Mouse (Mus musculus) left cerebral cortex, postnatal 4 days (tissue): ENCODE results near the gene Klra2. TPM values are rescaled to one million over a fixed set of nuclear protein-coding genes. Genes with fewer than 3 reads are reported as not detected.
"Not testable (repeated sequence)": the region's sequence is repeated elsewhere in the genome, so short reads cannot be mapped to it uniquely, and the experiment has no call there.

Experiments used
- DNase-seq: peaks from one replicate; pipeline ENCODE4 v3.0.0-alpha.2; 2022
- intact Hi-C: fragments of 180-260 bp; cut with DNase I; formaldehyde crosslinking; loops from one replicate; pipeline ENCODE4 v1.15.1; 2025
- total RNA-seq, 2 experiments: library from RNA; stranded (reverse); gene quantifications; 2 replicates each; pipeline ENCODE4 v1.2.3; 2021

Gene Klra2
- under 1 TPM in 1 of 2 experiments, not detected in 1; 0.32 TPM for total RNA-seq

- intact Hi-C loops, result no loop called here
- no peak for DNase-seq
Measured at GRCm38 (mm10) chr6:131247206-131247605, at the start of gene Klra2. Gene Klra2 (minus strand): TSS chr6:131247362.

GRCm38 (mm10) chr6:131294435-131295112 is 47.4 kb upstream of the Klra2 start:
- intact Hi-C loops, result no loop called here
- DNase-seq, result no peak

DNA sequence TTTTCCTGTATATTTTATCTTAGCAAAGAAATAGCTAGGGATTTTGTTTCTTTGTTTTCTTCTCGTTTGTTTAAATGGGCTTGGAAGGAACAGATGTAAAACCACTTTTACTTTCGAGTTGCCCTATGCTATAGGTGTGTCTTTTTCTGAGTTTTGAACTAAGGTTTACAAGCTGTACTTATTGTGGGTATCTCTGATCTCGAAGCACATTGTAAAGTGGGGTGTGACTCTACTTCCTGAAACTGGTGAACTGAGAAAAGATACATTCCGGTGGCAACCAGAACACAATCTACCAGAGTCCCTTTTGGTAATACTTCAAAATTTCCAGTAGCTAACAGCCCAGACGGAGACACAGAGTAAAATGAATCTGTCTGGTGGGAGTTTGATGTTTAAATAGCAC is 46.8 kb upstream of the Klra2 start:
- DNase-seq, result no peak
- intact Hi-C loops, result no loop called here

DNA sequence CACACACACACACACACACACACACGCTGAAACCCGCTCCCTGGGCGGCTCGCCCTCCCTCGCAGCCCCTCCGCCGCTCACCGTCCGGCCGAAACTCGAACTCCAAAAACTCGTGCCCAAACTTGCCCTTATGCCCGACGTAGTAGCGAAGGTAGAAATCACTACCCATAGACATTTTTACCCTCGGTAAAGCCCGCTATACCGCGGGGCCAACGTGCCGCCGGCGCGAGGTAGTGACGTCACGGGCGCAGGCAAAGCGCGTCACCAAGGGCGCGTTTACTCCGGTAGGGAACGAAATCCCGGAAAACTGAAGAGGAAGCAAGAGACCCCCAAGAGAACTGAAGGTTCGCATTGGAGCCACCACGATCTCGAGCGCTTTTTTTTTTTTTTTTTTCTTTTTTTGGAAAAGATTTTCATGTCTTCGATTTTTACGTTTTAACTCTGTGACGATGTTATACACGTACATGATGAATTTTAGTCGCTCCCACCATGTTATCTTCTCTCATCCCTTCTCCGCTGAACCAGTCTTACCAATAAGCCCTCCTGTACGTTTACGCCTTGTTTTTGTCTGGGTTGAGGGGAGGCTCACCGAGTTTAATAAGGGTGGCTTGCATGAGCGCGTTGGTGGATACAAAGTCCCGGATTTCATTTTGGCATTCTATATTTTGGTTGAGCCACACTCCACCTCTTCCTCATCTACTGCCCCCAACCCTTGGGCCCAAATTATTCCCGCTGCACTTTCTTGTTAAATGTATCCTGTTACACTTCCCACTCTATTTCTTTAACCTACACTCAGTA is 46.0 kb upstream of the Klra2 start, which contains the start of gene Magohb:
Gene Magohb (minus strand): TSS at position 254 of the 798 bp plus-strand sequence.
- intact Hi-C loops, result no loop called here
- DNase-seq, result peak; percentile 86

DNA sequence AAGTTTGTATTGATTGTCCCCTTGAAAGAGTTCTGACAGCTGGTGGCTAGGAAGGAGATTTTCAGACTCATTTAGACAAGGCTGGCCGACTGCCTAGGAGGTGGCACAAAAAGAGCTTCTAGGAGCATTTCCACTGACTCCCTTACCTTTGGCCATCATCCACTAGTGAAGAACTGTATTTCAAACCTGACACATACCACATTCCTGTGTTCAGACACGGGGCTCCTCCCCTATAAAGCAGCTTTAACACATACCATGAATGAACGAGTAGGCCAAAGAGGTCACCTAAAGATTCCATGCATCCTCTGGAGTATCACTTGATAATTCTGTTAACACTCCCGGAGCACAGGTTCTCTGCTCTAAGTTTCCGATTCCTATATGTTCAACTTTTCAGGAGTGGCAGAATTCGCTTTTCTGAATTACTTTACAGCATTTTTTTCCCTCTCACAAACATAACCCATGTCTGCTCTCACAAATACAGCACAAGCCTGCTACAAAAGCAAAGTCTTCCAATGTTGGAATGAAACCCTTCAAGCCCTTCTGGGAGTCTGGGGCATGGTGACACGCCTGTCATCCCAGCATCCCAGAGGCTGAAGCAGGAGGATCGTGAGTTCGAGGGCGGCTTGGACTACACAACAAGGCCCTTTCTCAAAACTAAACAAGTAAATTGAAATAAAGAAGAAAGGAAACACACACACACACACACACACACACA is 45.3 kb upstream of the Klra2 start:
- peak; percentile 30 for DNase-seq
- intact Hi-C loops, result no loop called here

DNA sequence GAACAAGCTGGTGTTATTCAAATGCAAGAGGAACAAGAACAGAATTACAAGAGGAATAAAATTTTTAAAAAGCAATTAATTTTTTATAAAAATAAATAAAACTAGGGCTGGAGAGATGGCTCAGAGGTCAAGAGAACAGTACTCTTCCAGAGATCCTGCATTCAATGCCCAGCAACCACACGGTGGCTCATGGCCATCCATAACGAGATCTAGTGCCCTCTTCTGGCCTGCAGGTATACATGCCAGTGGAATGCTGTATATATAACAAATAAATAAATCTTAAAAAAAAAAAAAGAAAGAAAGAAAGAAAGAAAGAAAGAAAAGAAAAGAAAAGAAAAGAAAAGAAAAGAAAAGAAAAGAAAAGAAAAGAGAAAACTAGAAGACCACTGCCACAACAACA is 43.3 kb upstream of the Klra2 start:
- DNase-seq, result peak; percentile 25
- intact Hi-C loops, result no loop called here

DNA sequence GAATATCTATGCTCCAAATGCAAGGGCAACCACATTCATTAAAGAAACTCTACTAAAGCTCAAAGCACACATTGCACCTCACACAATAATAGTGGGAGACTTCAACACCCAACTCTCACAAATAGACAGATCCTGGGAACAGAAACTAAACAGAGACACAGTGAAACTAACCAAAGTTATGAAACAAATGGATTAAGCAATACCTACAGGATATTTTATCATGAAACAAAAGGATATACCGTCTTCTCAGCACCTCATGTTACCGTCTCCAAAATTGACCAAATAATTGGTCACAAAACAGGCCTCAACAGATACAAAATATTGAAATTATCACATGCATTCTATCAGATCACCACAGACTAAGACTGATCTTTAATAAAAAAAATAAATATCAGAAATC is 31.0 kb upstream of the Klra2 start:
- not testable (repeated sequence) for DNase-seq

GRCm38 (mm10) chr6:131276659-131277058 is 29.5 kb upstream of the Klra2 start:
- no peak for DNase-seq
- intact Hi-C loops, result no loop called here

More for the DNA sequence above, 31.0 kb upstream of the Klra2 start:
- intact Hi-C loops, result not testable (repeated sequence)

GRCm38 (mm10) chr6:131272311-131272710 is 25.1 kb upstream of the Klra2 start:
- no peak for DNase-seq
- intact Hi-C loops, result no loop called here

- intact Hi-C loops, result no loop called here
- no peak for DNase-seq
Measured at GRCm38 (mm10) chr6:131270312-131270711, 23.1 kb upstream of the Klra2 start.

- intact Hi-C loops, result no loop called here
Measured at GRCm38 (mm10) chr6:131269599-131269998, 22.4 kb upstream of the Klra2 start.

DNA sequence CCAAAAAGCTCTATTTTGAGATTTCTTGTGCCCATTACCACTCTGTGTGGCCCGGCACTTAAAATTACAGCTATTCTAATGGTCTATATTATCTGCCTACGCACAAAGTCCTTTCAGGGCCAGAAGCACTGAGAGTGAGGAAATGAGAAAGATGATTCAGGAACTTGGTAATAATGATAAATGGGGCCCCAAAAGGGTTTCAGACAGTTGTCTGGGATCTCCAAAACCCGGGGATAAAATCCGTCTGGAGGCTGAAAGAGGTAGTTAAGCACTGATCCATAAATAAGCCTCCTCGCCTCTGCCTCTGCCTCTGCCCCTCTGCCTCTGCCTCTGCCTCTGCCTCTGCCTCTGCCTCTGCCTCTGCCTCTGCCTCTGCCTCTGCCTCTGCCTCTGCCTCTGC is 17.0 kb upstream of the Klra2 start:
- intact Hi-C loops, result no loop called here
- DNase-seq, result no peak

More at GRCm38 (mm10) chr6:131269599-131269998, 22.4 kb upstream of the Klra2 start:
- no peak for DNase-seq

DNA sequence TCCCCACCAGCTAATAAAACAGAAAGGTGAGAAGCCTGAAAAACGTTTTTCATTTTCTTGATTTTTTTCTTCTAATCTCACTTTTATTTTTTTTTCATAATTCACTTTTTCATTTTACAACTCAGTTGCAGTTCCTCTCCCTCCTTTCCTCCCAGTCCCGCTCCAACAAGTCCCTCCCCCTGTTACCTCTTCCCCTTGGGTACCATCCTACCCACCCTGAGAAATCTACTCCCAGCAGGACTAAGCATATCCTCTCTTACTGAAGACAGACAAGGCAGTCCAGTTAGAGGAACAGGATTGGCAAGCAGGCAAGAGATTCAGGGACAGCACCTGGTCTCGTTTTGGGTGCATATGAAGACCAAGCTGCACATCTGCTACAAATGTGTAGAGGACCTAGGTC is 15.6 kb upstream of the Klra2 start:
- DNase-seq, result no peak
- intact Hi-C loops, result no loop called here

GRCm38 (mm10) chr6:131262009-131262408 is 14.8 kb upstream of the Klra2 start:
- DNase-seq, result no peak
- intact Hi-C loops, result no loop called here

- DNase-seq, result no peak
- intact Hi-C loops, result no loop called here
Measured at GRCm38 (mm10) chr6:131245081-131245480, 2.1 kb downstream of the Klra2 start.

Other genes starting within 250 kb of the Klra2 start
- gene Magohb, start 45.9 kb upstream of the Klra2 start, total RNA-seq, result 10 to 100 TPM; 21.9 to 22.7 TPM
- 1 to 10 TPM; 6.6 to 6.7 TPM for gene Styk1, start 106.2 kb upstream of the Klra2 start, total RNA-seq
- gene Ybx3, start 141.1 kb upstream of the Klra2 start, total RNA-seq, result 100 to 1,000 TPM; 153 to 174 TPM
- gene 5430401F13Rik, start 239.0 kb upstream of the Klra2 start, total RNA-seq, result not detected
- gene Gm6619, start 239.0 kb upstream of the Klra2 start, total RNA-seq, result not detected